Mouse (Mus musculus) splenic B cell, adult 2 months (primary cell): Measurements from ENCODE around the gene Prkce.

Experiments
- DNase-seq: peaks from one replicate; pipeline ENCODE4 v3.0.0-alpha.2; 2011; ENCODE audit warnings: low read depth, low spot score
- H3K27me3 ChIP-seq: 2 replicates; pipeline ENCODE4 v1.6.1; 2012; ENCODE audit warnings: mild to moderate bottlenecking, low read length, moderate library complexity, mixed read lengths; ENCODE audit not compliant: control insufficient read depth, poor library complexity, insufficient read depth, severe bottlenecking
- H3K36me3 ChIP-seq: 2 replicates; pipeline ENCODE4 v1.6.1; 2012; ENCODE audit warnings: mild to moderate bottlenecking, low read length, moderate library complexity, mixed read lengths; ENCODE audit not compliant: control insufficient read depth, poor library complexity, insufficient read depth, severe bottlenecking

The Prkce gene

GRCm38 (mm10) chr17:86452934-86453333 is 285.3 kb downstream of the Prkce start:
- no peaks in the 10 kb centered on the region for H3K36me3 ChIP-seq
- DNase-seq: no peak
- no peaks in the 10 kb centered on the region for H3K27me3 ChIP-seq

GRCm38 (mm10) chr17:86453673-86454350 is 286.2 kb downstream of the Prkce start:
- H3K36me3 ChIP-seq: no peaks in the 10 kb centered on the region
- no peak for DNase-seq
- no peaks in the 10 kb centered on the region for H3K27me3 ChIP-seq

GRCm38 (mm10) chr17:86454351-86454706 is 286.7 kb downstream of the Prkce start:
- H3K36me3 ChIP-seq: no peaks in the 10 kb centered on the region
- no peak for DNase-seq
- no peaks in the 10 kb centered on the region for H3K27me3 ChIP-seq

GRCm38 (mm10) chr17:86456512-86456911 is 288.9 kb downstream of the Prkce start:
- H3K36me3 ChIP-seq: no peaks in the 10 kb centered on the region
- DNase-seq: no peak

GRCm38 (mm10) chr17:86458302-86458980 is 290.9 kb downstream of the Prkce start:
- H3K36me3 ChIP-seq: no peaks in the 10 kb centered on the region
- peak; percentile 56 for DNase-seq
- H3K27me3 ChIP-seq: no peaks in the 10 kb centered on the region

More at GRCm38 (mm10) chr17:86456512-86456911, 288.9 kb downstream of the Prkce start:
- no peaks in the 10 kb centered on the region for H3K27me3 ChIP-seq

- no peak for DNase-seq
- Histone ChIP-seq H3K36me3 (no peaks in the 10 kb centered on the region), H3K27me3 (no peaks in the 10 kb centered on the region)
Measured at GRCm38 (mm10) chr17:86460645-86461430, 293.3 kb downstream of the Prkce start.

GRCm38 (mm10) chr17:86463369-86463768 is 295.8 kb downstream of the Prkce start:
- no peak for DNase-seq
- no peaks in the 10 kb centered on the region for H3K27me3 ChIP-seq
- H3K36me3 ChIP-seq: no peaks in the 10 kb centered on the region

- Histone ChIP-seq H3K27me3 (no peaks in the 10 kb centered on the region), H3K36me3 (no peaks in the 10 kb centered on the region)
- DNase-seq: no peak
Measured at GRCm38 (mm10) chr17:86464197-86464596, 296.6 kb downstream of the Prkce start.

GRCm38 (mm10) chr17:86464689-86465363 is 297.2 kb downstream of the Prkce start:
- no peak for DNase-seq
- no peaks in the 10 kb centered on the region for H3K36me3 ChIP-seq

GRCm38 (mm10) chr17:86465865-86466264 is 298.3 kb downstream of the Prkce start:
- H3K27me3 ChIP-seq: no peaks in the 10 kb centered on the region
- H3K36me3 ChIP-seq: no peaks in the 10 kb centered on the region
- no peak for DNase-seq

More at GRCm38 (mm10) chr17:86464689-86465363, 297.2 kb downstream of the Prkce start:
- H3K27me3 ChIP-seq: no peaks in the 10 kb centered on the region

- Histone ChIP-seq H3K27me3 (no peaks in the 10 kb centered on the region), H3K36me3 (no peaks in the 10 kb centered on the region)
- DNase-seq: no peak
Measured at GRCm38 (mm10) chr17:86466412-86466811, 298.8 kb downstream of the Prkce start.

GRCm38 (mm10) chr17:86466871-86467270 is 299.3 kb downstream of the Prkce start:
- no peak for DNase-seq
- Histone ChIP-seq H3K36me3 (no peaks in the 10 kb centered on the region), H3K27me3 (no peaks in the 10 kb centered on the region)

- peak; percentile 89 for DNase-seq
- Histone ChIP-seq H3K27me3 (no peaks in the 10 kb centered on the region), H3K36me3 (no peaks in the 10 kb centered on the region)
Measured at GRCm38 (mm10) chr17:86467291-86467898, 299.8 kb downstream of the Prkce start.

- no peak for DNase-seq
- Histone ChIP-seq H3K27me3 (no peaks in the 10 kb centered on the region), H3K36me3 (no peaks in the 10 kb centered on the region)
Measured at GRCm38 (mm10) chr17:86467967-86468366, 300.4 kb downstream of the Prkce start.
